Mouse (Mus musculus) right cerebral cortex, postnatal 36 days (tissue): ENCODE measurements around the gene Egflam.

ENCODE experiments used
- DNase-seq, 2 experiments: peaks; one replicate each; pipeline ENCODE4 v3.0.0; 2022; ENCODE audit warnings: low spot score in 2 of 2, mixed read lengths in 1 of 2

Gene Egflam

GRCm38 (mm10) chr15:7292854-7293253 lies 105.3 kb downstream of the Egflam start:
- no peak for DNase-seq

GRCm38 (mm10) chr15:7290003-7290402 lies 108.2 kb downstream of the Egflam start:
- DNase-seq, result no peak

- no peak for DNase-seq
Observed at GRCm38 (mm10) chr15:7289516-7289915, 108.7 kb downstream of the Egflam start.

GRCm38 (mm10) chr15:7288841-7289424 lies 109.3 kb downstream of the Egflam start:
- DNase-seq, result no peak

GRCm38 (mm10) chr15:7287911-7288310 lies 110.3 kb downstream of the Egflam start:
- no peak for DNase-seq

- DNase-seq, result no peak
Observed at GRCm38 (mm10) chr15:7281579-7281978, 116.6 kb downstream of the Egflam start.

GRCm38 (mm10) chr15:7263822-7264221 lies 134.4 kb downstream of the Egflam start:
- DNase-seq, result peak; percentile 57 to 62

GRCm38 (mm10) chr15:7263339-7263738 lies 134.9 kb downstream of the Egflam start:
- no peak for DNase-seq

GRCm38 (mm10) chr15:7261371-7261770 lies 136.8 kb downstream of the Egflam start:
- no peak for DNase-seq

GRCm38 (mm10) chr15:7256577-7256976 lies 141.6 kb downstream of the Egflam start:
- DNase-seq, result no peak

GRCm38 (mm10) chr15:7253326-7253725 lies 144.9 kb downstream of the Egflam start:
- no peak for DNase-seq

- no peak for DNase-seq
Observed at GRCm38 (mm10) chr15:7252106-7252636, 146.0 kb downstream of the Egflam start.

GRCm38 (mm10) chr15:7251042-7251441 lies 147.2 kb downstream of the Egflam start:
- DNase-seq, result no peak

- DNase-seq, result no peak
Observed at GRCm38 (mm10) chr15:7249216-7249615, 149.0 kb downstream of the Egflam start.

- DNase-seq, result no peak
Observed at GRCm38 (mm10) chr15:7247321-7247720, 150.9 kb downstream of the Egflam start.

GRCm38 (mm10) chr15:7242161-7242850 lies 155.9 kb downstream of the Egflam start:
- no peak for DNase-seq

- DNase-seq, result peak; percentile 12 to 26
Observed at GRCm38 (mm10) chr15:7240950-7241349, 157.2 kb downstream of the Egflam start.

GRCm38 (mm10) chr15:7239904-7240303 lies 158.3 kb downstream of the Egflam start:
- DNase-seq, result no peak

GRCm38 (mm10) chr15:7233393-7234090 lies 164.7 kb downstream of the Egflam start:
- no peak for DNase-seq

- peak; percentile 48 to 55 for DNase-seq
Observed at GRCm38 (mm10) chr15:7226225-7226624, 172.0 kb downstream of the Egflam start.

GRCm38 (mm10) chr15:7224151-7224775 lies 173.9 kb downstream of the Egflam start:
- no peak for DNase-seq

- DNase-seq, result no peak
Observed at GRCm38 (mm10) chr15:7222809-7223208, 175.4 kb downstream of the Egflam start.
